Mouse (Mus musculus) lung, adult 2 months (tissue): ENCODE measurements around the gene Il31.

Experiments
- CTCF ChIP-seq: fragments of 200-500 bp; IDR thresholded peaks from 2 replicates; pipeline ENCODE4 v1.5.1; 2011; ENCODE audit warnings: mild to moderate bottlenecking, low read length, control low read depth; ENCODE audit not compliant: insufficient read depth
- POLR2A ChIP-seq: fragments of 200-500 bp; IDR thresholded peaks from 2 replicates; pipeline ENCODE4 v1.6.1; 2011; ENCODE audit warnings: low read depth, mild to moderate bottlenecking, control low read depth, low read length, borderline replicate concordance; ENCODE audit errors: extremely low read depth

- no peak for TF ChIP-seq POLR2A
- TF ChIP-seq CTCF = peak; percentile 89
These were observed 45.2 kb downstream of the Il31 start for GRCm38 (mm10) chr5:123444069-123444468.
